Mouse (Mus musculus) kidney, postnatal 10 days (tissue): ENCODE results near the gene Coro7.
"Not testable (repeated sequence)": the region's sequence is repeated elsewhere in the genome, so short reads cannot be mapped to it uniquely, and the experiment has no call there.

Experiments used
- DNase-seq: peaks from one replicate; pipeline ENCODE4 v3.0.0; 2021; ENCODE audit warnings: mixed read lengths

Coro7 gene

GRCm38 (mm10) chr16:4680922-4681455 lies 1.4 kb upstream of the Coro7 start:
- DNase-seq, result not testable (repeated sequence)

- no peak for DNase-seq
Measured at GRCm38 (mm10) chr16:4678080-4678479, 1.5 kb downstream of the Coro7 start.

- no peak for DNase-seq
Measured at GRCm38 (mm10) chr16:4676836-4677235, 2.7 kb downstream of the Coro7 start.

- DNase-seq, result no peak
Measured at GRCm38 (mm10) chr16:4674091-4674490, 5.5 kb downstream of the Coro7 start.

GRCm38 (mm10) chr16:4670317-4670716 lies 9.3 kb downstream of the Coro7 start:
- no peak for DNase-seq

GRCm38 (mm10) chr16:4667190-4667808 lies 12.3 kb downstream of the Coro7 start:
- peak; percentile 95 for DNase-seq

- DNase-seq, result no peak
Measured at GRCm38 (mm10) chr16:4665726-4666125, 13.9 kb downstream of the Coro7 start.

- DNase-seq, result no peak
Measured at GRCm38 (mm10) chr16:4663806-4664205, 15.8 kb downstream of the Coro7 start.

- DNase-seq, result no peak
Measured at GRCm38 (mm10) chr16:4661605-4662004, 18.0 kb downstream of the Coro7 start.

- no peak for DNase-seq
Measured at GRCm38 (mm10) chr16:4659326-4659725, 20.3 kb downstream of the Coro7 start.

GRCm38 (mm10) chr16:4658781-4659245 lies 20.8 kb downstream of the Coro7 start:
- DNase-seq, result peak; percentile 52

GRCm38 (mm10) chr16:4656571-4657081 lies 23.0 kb downstream of the Coro7 start:
- no peak for DNase-seq

GRCm38 (mm10) chr16:4655764-4656570 lies 23.6 kb downstream of the Coro7 start:
- DNase-seq, result peak; percentile 53

GRCm38 (mm10) chr16:4655251-4655734 lies 24.3 kb downstream of the Coro7 start:
- peak; percentile 68 for DNase-seq

GRCm38 (mm10) chr16:4654706-4655105 lies 24.9 kb downstream of the Coro7 start:
- DNase-seq, result peak; percentile 76

- no peak for DNase-seq
Measured at GRCm38 (mm10) chr16:4652707-4653416, 26.7 kb downstream of the Coro7 start.

- DNase-seq, result no peak
Measured at GRCm38 (mm10) chr16:4651624-4652023, 28.0 kb downstream of the Coro7 start.

GRCm38 (mm10) chr16:4651081-4651480 lies 28.5 kb downstream of the Coro7 start:
- DNase-seq, result no peak

GRCm38 (mm10) chr16:4650161-4650560 lies 29.4 kb downstream of the Coro7 start:
- DNase-seq, result no peak

- no peak for DNase-seq
Measured at GRCm38 (mm10) chr16:4649692-4650091, 29.9 kb downstream of the Coro7 start.

- no peak for DNase-seq
Measured at GRCm38 (mm10) chr16:4649211-4649610, 30.4 kb downstream of the Coro7 start.

GRCm38 (mm10) chr16:4648416-4649023 lies 31.1 kb downstream of the Coro7 start:
- DNase-seq, result no peak
